Mouse (Mus musculus) B cell, adult (primary cell): ENCODE measurements around the gene Lcat. TPM values are rescaled to one million over a fixed set of nuclear protein-coding genes. Genes with fewer than 3 reads are reported as not detected.

Source experiments
- total RNA-seq: library from RNA; stranded (reverse); gene quantifications from 4 replicates; pipeline ENCODE4 v1.2.4, GENCODE M21; 2023; ENCODE audit not compliant: inconsistent age

Gene Lcat
- 0.39 to 0.51 TPM in 2 of 4 replicates, not detected in the others for total RNA-seq

GRCm38 (mm10) chr8:105943321-105943739 lies at the start of gene Lcat:
TSS of gene Lcat (minus strand) at chr8:105943382.

GRCm38 (mm10) chr8:105990856-105991387 lies 47.7 kb upstream of the Lcat start, which contains the start of gene Dus2:
TSS of gene Dus2 (plus strand) at chr8:105991337.

GRCm38 (mm10) chr8:105979325-105979724 lies 36.1 kb upstream of the Lcat start, which contains the start of gene Dpep3:
TSS of gene Dpep3 (minus strand) at chr8:105979429.

GRCm38 (mm10) chr8:105965905-105966341 lies 22.7 kb upstream of the Lcat start, which contains the start of gene Slc12a4:
TSS of gene Slc12a4 (minus strand) at chr8:105966097.

GRCm38 (mm10) chr8:105938306-105938669 lies 4.9 kb downstream of the Lcat start, which contains the start of gene Psmb10:
TSS of gene Psmb10 (minus strand) at chr8:105938444.

GRCm38 (mm10) chr8:105933762-105934161 lies 9.4 kb downstream of the Lcat start, which contains the start of gene Ctrl:
TSS of gene Ctrl (minus strand) at chr8:105933862.

GRCm38 (mm10) chr8:105900180-105900940 lies 42.8 kb downstream of the Lcat start, which contains the start of gene Pskh1:
TSS of gene Pskh1 (plus strand) at chr8:105900441.

GRCm38 (mm10) chr8:105893339-105893738 lies 49.8 kb downstream of the Lcat start, which contains the start of gene Nrn1l:
TSS of gene Nrn1l (plus strand) at chr8:105893567.

Other genes with a start within 250 kb of the Lcat start
- gene Acd, start 242.3 kb downstream of the Lcat start, total RNA-seq: 95.0 to 102 TPM (median 100 TPM) in 4 replicates
- gene Pard6a, start 242.2 kb downstream of the Lcat start, total RNA-seq: 13.5 to 18.8 TPM (median 16.4 TPM) in 4 replicates
- not detected in 4 replicates for gene 4933405L10Rik, start 235.7 kb downstream of the Lcat start, total RNA-seq
- 2.8 to 3.9 TPM (median 3.5 TPM) in 4 replicates for gene Enkd1, start 235.2 kb downstream of the Lcat start, total RNA-seq
- gene Gfod2, start 184.7 kb downstream of the Lcat start, total RNA-seq: 0.80 to 3.7 TPM (median 2.0 TPM) in 4 replicates
- gene Ranbp10, start 116.0 kb downstream of the Lcat start, total RNA-seq: 33.7 to 40.7 TPM (median 34.1 TPM) in 4 replicates
- 1.1 to 1.6 TPM (median 1.3 TPM) in 3 of 4 replicates, not detected in the other for gene Tsnaxip1, start 115.7 kb downstream of the Lcat start, total RNA-seq
- gene Cenpt, start 90.1 kb downstream of the Lcat start, total RNA-seq: 16.0 to 21.7 TPM (median 18.8 TPM) in 4 replicates
- 14.8 to 18.3 TPM (median 15.5 TPM) in 4 replicates for gene Thap11, start 88.2 kb downstream of the Lcat start, total RNA-seq
- gene Nutf2, start 82.8 kb downstream of the Lcat start, total RNA-seq: 3.8 to 36.5 TPM (median 24.9 TPM) in 4 replicates
- 74.7 to 93.2 TPM (median 78.6 TPM) in 4 replicates for gene Edc4, start 62.5 kb downstream of the Lcat start, total RNA-seq
- gene Nrn1l, start 49.8 kb downstream of the Lcat start, total RNA-seq: 0.97 to 2.0 TPM (median 1.5 TPM) in 4 replicates
- 23.9 to 26.9 TPM (median 25.8 TPM) in 4 replicates for gene Pskh1, start 42.9 kb downstream of the Lcat start, total RNA-seq
- gene Ctrl, start 9.5 kb downstream of the Lcat start, total RNA-seq: 2.1 to 5.5 TPM (median 3.4 TPM) in 4 replicates
- 123 to 171 TPM (median 149 TPM) in 4 replicates for gene Psmb10, start 4.9 kb downstream of the Lcat start, total RNA-seq
- gene Slc12a4, start 22.7 kb upstream of the Lcat start, total RNA-seq: 10.4 to 17.1 TPM (median 12.3 TPM) in 4 replicates
- not detected in 4 replicates for gene Dpep3, start 36.0 kb upstream of the Lcat start, total RNA-seq
- 30.7 to 40.1 TPM (median 34.2 TPM) in 4 replicates for gene Dus2, start 48.0 kb upstream of the Lcat start, total RNA-seq
- not detected in 4 replicates for gene Dpep2nb, start 62.6 kb upstream of the Lcat start, total RNA-seq
- gene Ddx28, start 68.5 kb upstream of the Lcat start, total RNA-seq: 7.0 to 8.3 TPM (median 7.8 TPM) in 4 replicates
- gene Nfatc3, start 115.5 kb upstream of the Lcat start, total RNA-seq: 166 to 190 TPM (median 187 TPM) in 4 replicates
- not detected in 4 replicates for gene Esrp2, start 193.6 kb upstream of the Lcat start, total RNA-seq
- gene Pla2g15, start 207.0 kb upstream of the Lcat start, total RNA-seq: 8.8 to 11.3 TPM (median 9.7 TPM) in 4 replicates
- 29.1 to 35.1 TPM (median 30.3 TPM) in 4 replicates for gene Slc7a6, start 225.5 kb upstream of the Lcat start, total RNA-seq